Mouse (Mus musculus) bone marrow macrophage, adult 2 months (primary cell): Measurements from ENCODE around the gene Olfr924.

Experiments used
- CTCF ChIP-seq: IDR thresholded peaks from 2 replicates; pipeline ENCODE4 v1.5.1; 2012; ENCODE audit warnings: low read depth, mild to moderate bottlenecking, low read length, moderate library complexity
- POLR2A ChIP-seq: IDR thresholded peaks from 2 replicates; pipeline ENCODE4 v1.6.1; 2012; ENCODE audit warnings: mild to moderate bottlenecking, low read depth, low read length, borderline replicate concordance

DNA sequence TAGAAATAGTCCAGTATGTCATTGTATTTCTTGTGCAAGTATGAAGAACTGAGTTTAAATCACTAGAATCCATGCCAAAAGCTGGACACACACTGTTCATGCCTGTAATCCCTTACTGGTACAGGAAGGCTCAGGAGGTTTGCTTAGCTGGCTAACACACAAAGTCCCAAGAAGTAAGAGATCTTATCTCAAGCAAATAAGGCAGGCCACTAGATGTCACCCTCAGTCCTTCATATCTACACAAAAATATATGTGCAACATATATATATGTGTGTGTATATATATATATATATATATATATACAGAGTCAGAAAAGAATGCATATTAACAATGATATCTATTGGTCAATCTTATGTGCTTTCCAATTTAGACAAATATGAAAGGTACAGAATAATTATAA lies 38.6 kb upstream of the Olfr924 start:
- TF ChIP-seq POLR2A (no peak), CTCF (no peak)
